Mouse (Mus musculus): Measurements from ENCODE around the gene Olfr1309. TPM values are rescaled to one million over a fixed set of nuclear protein-coding genes. Genes with fewer than 3 reads are reported as not detected.
"Not testable (repeated sequence)": the region's sequence is repeated elsewhere in the genome, so short reads cannot be mapped to it uniquely, and the experiment has no call there.

Gene Olfr1309
- total RNA-seq (2015) (not detected in 2 replicates), total RNA-seq (2017) (not detected in 2 replicates)

GRCm38 (mm10) chr2:111990181-111990580, at the start of gene Olfr1309:
Gene Olfr1309, minus strand, starts transcription at chr2:111990281.
- no peak for ATAC-seq (replicated peaks; ENCODE audit: poor library complexity)

DNA sequence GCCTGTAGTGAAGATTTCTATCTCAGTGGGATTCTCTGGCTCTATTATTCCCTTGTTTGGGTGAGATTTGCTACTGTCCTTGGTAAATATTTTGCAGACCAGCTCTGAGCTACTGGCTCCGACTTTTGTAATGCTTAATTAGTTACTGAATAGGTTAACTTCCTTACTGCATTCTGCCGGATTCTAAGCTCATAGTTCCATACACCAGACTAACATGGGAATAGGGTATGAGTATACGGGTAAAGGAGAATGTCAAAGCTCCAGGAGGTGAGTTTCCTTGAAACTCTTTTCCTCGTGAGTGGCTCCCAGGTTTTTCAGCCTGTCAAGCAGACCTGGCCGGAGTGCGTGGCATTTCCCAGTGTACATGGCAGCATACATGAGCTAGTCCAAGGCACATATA, 36.9 kb upstream of the Olfr1309 start:
- ATAC-seq (replicated peaks; ENCODE audit: poor library complexity): not testable (repeated sequence)

DNA sequence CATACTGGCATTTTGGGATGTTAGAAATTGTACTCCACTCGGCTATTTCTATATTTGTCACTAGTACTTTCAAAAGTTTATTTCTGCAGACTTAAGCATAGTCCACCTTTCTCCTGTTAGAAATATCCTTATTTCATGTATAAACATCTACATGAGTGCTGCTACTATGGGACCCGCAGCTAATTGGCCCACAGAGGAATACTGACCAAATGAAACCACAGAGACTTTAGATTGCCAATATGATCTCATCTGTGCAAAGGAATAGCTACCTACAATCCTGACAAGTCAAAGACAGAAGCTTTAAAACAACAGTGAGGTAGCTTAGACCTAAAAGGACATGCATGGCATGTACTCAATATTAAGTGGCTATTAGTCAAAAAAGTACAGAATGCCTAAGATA, 34.2 kb upstream of the Olfr1309 start, which contains the start of gene Olfr1311:
Gene Olfr1311 (minus strand): TSS at position 101 of the 400 bp plus-strand sequence.
- ATAC-seq (replicated peaks; ENCODE audit: poor library complexity): no peak

GRCm38 (mm10) chr2:112014900-112015299, 24.8 kb upstream of the Olfr1309 start:
- no peak for ATAC-seq (replicated peaks; ENCODE audit: poor library complexity)

DNA sequence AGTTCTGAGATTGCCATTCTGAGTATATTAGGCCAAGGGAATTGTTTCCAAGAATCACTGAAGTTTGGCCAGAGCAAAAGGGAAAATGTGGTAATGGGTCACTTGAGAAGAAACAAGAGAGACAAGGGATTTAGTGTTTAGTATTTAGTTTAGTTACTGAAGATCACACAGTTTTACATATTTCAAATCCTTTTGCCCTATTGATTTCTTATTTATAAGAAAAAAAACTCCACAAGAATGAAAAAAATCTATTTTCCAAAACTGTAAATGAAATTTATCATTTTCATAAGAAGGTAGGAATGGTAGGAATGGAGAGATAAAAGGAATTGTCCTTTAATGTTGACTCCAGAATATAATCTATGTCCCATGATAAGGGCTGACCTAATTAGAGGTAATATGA, 22.5 kb upstream of the Olfr1309 start, which contains the start of gene Olfr1310:
Gene Olfr1310 (minus strand): TSS at position 101 of the 400 bp plus-strand sequence.
- no peak for ATAC-seq (replicated peaks; ENCODE audit: poor library complexity)

DNA sequence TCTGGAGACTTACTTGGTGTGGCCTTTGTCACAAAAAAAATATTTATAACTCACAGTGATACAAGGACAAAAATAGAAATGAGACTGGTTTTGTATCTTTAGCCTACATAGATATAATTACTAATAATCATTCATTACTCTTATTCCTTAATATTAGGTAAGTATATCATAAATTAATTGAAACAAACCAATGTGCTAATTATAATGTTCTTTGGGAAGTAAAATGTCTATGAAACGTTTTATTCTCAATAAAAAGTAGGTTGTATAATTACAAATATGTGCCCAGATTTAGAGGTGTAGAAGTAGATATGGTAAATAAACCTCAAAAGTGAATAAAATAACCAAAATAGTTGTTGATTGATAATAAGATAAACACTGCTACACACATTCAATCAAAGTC, 25.2 kb downstream of the Olfr1309 start, which contains the start of gene Olfr1308:
Gene Olfr1308 (minus strand): TSS at position 101 of the 400 bp plus-strand sequence.
- ATAC-seq (replicated peaks; ENCODE audit: poor library complexity): no peak

DNA sequence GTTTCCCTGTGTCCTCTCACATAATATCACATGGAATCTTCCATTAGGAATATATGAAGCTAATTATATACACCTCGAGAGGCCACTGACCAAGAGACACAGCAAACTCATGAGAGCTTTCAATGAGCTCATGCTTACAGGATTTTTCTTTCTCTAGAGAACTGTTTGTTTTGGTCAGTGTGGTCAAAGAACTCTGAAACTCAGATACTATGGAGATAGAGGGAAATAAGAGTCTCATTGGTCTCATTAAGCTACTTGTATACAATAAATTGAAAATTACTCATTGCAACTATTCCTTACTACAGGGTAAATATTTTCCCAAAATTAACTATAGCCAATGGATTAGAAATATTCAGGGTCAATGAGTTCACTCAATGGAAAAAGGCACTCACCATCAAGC, 40.7 kb downstream of the Olfr1309 start, which contains the start of gene Olfr1307:
Gene Olfr1307 (minus strand): TSS at position 101 of the 400 bp plus-strand sequence.
- no peak for ATAC-seq (replicated peaks; ENCODE audit: poor library complexity)

Other genes starting within 250 kb of the Olfr1309 start
- gene Olfr1301, start 239.3 kb downstream of the Olfr1309 start, total RNA-seq (2015): not detected in 2 replicates
- not detected in 2 replicates for gene Olfr1301, start 239.3 kb downstream of the Olfr1309 start, total RNA-seq (2017)
- gene Olfr1302, start 212.9 kb downstream of the Olfr1309 start, total RNA-seq (2015): not detected in 2 replicates
- not detected in 2 replicates for gene Olfr1302, start 212.9 kb downstream of the Olfr1309 start, total RNA-seq (2017)
- gene Olfr1303, start 169.9 kb downstream of the Olfr1309 start, total RNA-seq (2015): not detected in 2 replicates
- gene Olfr1303, start 169.9 kb downstream of the Olfr1309 start, total RNA-seq (2017): not detected in 2 replicates
- gene Olfr1305, start 113.1 kb downstream of the Olfr1309 start, total RNA-seq (2015): not detected in 2 replicates
- not detected in 2 replicates for gene Olfr1305, start 113.1 kb downstream of the Olfr1309 start, total RNA-seq (2017)
- gene Olfr1306, start 74.0 kb downstream of the Olfr1309 start, total RNA-seq (2015): not detected in 2 replicates
- gene Olfr1306, start 74.0 kb downstream of the Olfr1309 start, total RNA-seq (2017): not detected in 2 replicates
- not detected in 2 replicates for gene Olfr1307, start 40.8 kb downstream of the Olfr1309 start, total RNA-seq (2015)
- gene Olfr1307, start 40.8 kb downstream of the Olfr1309 start, total RNA-seq (2017): 0.03 TPM in 1 of 2 replicates, not detected in the other
- not detected in 2 replicates for gene Olfr1308, start 25.3 kb downstream of the Olfr1309 start, total RNA-seq (2015)
- not detected in 2 replicates for gene Olfr1308, start 25.3 kb downstream of the Olfr1309 start, total RNA-seq (2017)
- gene Olfr1310, start 22.4 kb upstream of the Olfr1309 start, total RNA-seq (2015): not detected in 2 replicates
- gene Olfr1310, start 22.4 kb upstream of the Olfr1309 start, total RNA-seq (2017): not detected in 2 replicates
- not detected in 2 replicates for gene Olfr1311, start 34.1 kb upstream of the Olfr1309 start, total RNA-seq (2015)
- not detected in 2 replicates for gene Olfr1311, start 34.1 kb upstream of the Olfr1309 start, total RNA-seq (2017)
- gene Olfr1312, start 60.0 kb upstream of the Olfr1309 start, total RNA-seq (2015): not detected in 2 replicates
- not detected in 2 replicates for gene Olfr1312, start 60.0 kb upstream of the Olfr1309 start, total RNA-seq (2017)
- gene Olfr1313, start 87.6 kb upstream of the Olfr1309 start, total RNA-seq (2015): not detected in 2 replicates
- not detected in 2 replicates for gene Olfr1313, start 87.6 kb upstream of the Olfr1309 start, total RNA-seq (2017)
- gene Olfr1314, start 106.5 kb upstream of the Olfr1309 start, total RNA-seq (2015): not detected in 2 replicates
- gene Olfr1314, start 106.5 kb upstream of the Olfr1309 start, total RNA-seq (2017): not detected in 2 replicates
- not detected in 2 replicates for gene Olfr1315-ps1, start 125.2 kb upstream of the Olfr1309 start, total RNA-seq (2015)
- not detected in 2 replicates for gene Olfr1315-ps1, start 125.2 kb upstream of the Olfr1309 start, total RNA-seq (2017)
- gene Olfr1316, start 144.7 kb upstream of the Olfr1309 start, total RNA-seq (2015): not detected in 2 replicates
- not detected in 2 replicates for gene Olfr1316, start 144.7 kb upstream of the Olfr1309 start, total RNA-seq (2017)
- gene Olfr1317, start 150.0 kb upstream of the Olfr1309 start, total RNA-seq (2015): not detected in 2 replicates
- gene Olfr1317, start 150.0 kb upstream of the Olfr1309 start, total RNA-seq (2017): not detected in 2 replicates
- gene Olfr1318, start 163.9 kb upstream of the Olfr1309 start, total RNA-seq (2015): not detected in 2 replicates
- gene Olfr1318, start 163.9 kb upstream of the Olfr1309 start, total RNA-seq (2017): not detected in 2 replicates
- gene Lpcat4, start 249.2 kb upstream of the Olfr1309 start, total RNA-seq (2015): 20.5 and 25.2 TPM in 2 replicates
- gene Lpcat4, start 249.2 kb upstream of the Olfr1309 start, total RNA-seq (2017): 7.8 and 8.5 TPM in 2 replicates